Mouse (Mus musculus) stomach, postnatal 0 days (tissue): ENCODE measurements around the gene H3f3a.

Experiments
- CTCF ChIP-seq: IDR thresholded peaks from 2 replicates; pipeline ENCODE4 v1.5.1; 2016; ENCODE audit warnings: antibody characterized with exemption, low read depth, mild to moderate bottlenecking, moderate library complexity
- EP300 ChIP-seq: optimal IDR thresholded peaks from 2 replicates; pipeline ENCODE3; 2016; ENCODE audit warnings: antibody characterized with exemption

DNA sequence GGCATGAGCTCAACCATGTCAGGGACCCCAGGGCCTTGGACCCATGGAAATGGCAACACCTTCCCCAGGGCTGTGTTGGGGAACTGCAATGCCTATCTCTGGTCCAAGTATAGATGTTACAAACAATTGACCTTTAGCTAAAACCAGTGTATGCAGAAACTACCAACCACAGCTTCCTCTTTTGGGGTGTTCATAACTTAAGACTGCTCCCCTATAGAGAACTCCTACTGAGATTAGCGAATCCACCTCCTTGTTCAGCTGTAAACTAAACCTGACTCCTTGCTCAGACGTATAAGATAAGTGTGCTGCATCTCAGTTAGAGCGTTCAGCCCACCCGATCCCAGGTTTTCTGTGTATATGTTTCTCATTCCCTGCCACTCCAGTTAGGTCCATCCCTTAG, 12.9 kb upstream of the H3f3a start:
- no peak for TF ChIP-seq CTCF
- no peak for TF ChIP-seq EP300
